17 mouse cellular contexts compared by ENCODE assay signal in genomic region chr17:26690236-26690635, GRCm38 (mm10). TPM values are rescaled to one million over a fixed set of nuclear protein-coding genes. Genes with fewer than 3 reads are reported as not detected.
DNase-seq lines count a peak whose midpoint lies in the region; ATAC-seq lines count a peak whose summit lies in the region.
"Had no signal": no experiment of that assay in that cellular context is flagged by ENCODE, and none has a peak within 500 bp of the region (broad histone marks: within the 10 kb centered on the region; RNA-seq: fewer than 3 reads in every experiment).

No protein-coding gene starts in this region.

- H3K4me1 ChIP-seq in heart, embryonic 13.5 days = peaks cover 54% of the 10 kb centered on the region
- H3K4me1 ChIP-seq in megakaryocyte, embryonic 14.5 days = peaks cover 82% of the 10 kb centered on the region
- peaks cover 40% of the 10 kb centered on the region for H3K4me1 ChIP-seq in forebrain, embryonic 15.5 days

- H3K27me3 ChIP-seq in heart, embryonic 13.5 days (replicated peaks) = no peaks in the 10 kb centered on the region
- no peaks in the 10 kb centered on the region for H3K27me3 ChIP-seq in megakaryocyte, embryonic 14.5 days (replicated peaks)
- H3K27me3 ChIP-seq in forebrain, embryonic 15.5 days = no peaks in the 10 kb centered on the region
- H3K27me3 ChIP-seq: heart, embryonic 12.5 days; hindbrain, embryonic 12.5 days; kidney, embryonic 15.5 days; midbrain, embryonic 12.5 days; neural tube, embryonic 12.5 days had no signal

- ATAC-seq in heart, embryonic 13.5 days (ENCODE audit: extremely low read depth, insufficient number of reproducible peaks, low FRiP score, low TSS enrichment) = no peak
- no peak for ATAC-seq in megakaryocyte, adult 5-6 weeks (ENCODE audit: poor library complexity, severe bottlenecking)
- ATAC-seq in forebrain, embryonic 15.5 days (replicated peaks) = no peak
- no peak for ATAC-seq in frontal cortex, adult (ENCODE audit: low TSS enrichment)

- H3K4me2 ChIP-seq in heart, embryonic 13.5 days = no peak overlapping the region
- no peak overlapping the region for H3K4me2 ChIP-seq in forebrain, embryonic 15.5 days (replicated peaks)
- H3K4me2 ChIP-seq: heart, embryonic 12.5 days; hindbrain, embryonic 12.5 days; kidney, embryonic 15.5 days; midbrain, embryonic 12.5 days; neural tube, embryonic 12.5 days had no signal

- WGBS in heart, embryonic 13.5 days = 76% methylated on average over 5 of the region's 5 CpGs
- WGBS in forebrain, embryonic 15.5 days = 62% methylated on average over 5 of the region's 5 CpGs

- H3K4me3 ChIP-seq in heart, embryonic 13.5 days = no peak overlapping the region
- H3K4me3 ChIP-seq in megakaryocyte, embryonic 14.5 days (replicated peaks) = peak overlapping the region; percentile 46
- H3K4me3 ChIP-seq in forebrain, embryonic 15.5 days = no peak overlapping the region
- H3K4me3 ChIP-seq: erythroblast, embryonic 14.5 days; heart, embryonic 12.5 days; hindbrain, embryonic 12.5 days; kidney, embryonic 15.5 days; midbrain, embryonic 12.5 days; neural tube, embryonic 12.5 days had no signal

- H3K9me3 ChIP-seq in heart, embryonic 13.5 days = no peaks in the 10 kb centered on the region
- H3K9me3 ChIP-seq in megakaryocyte, embryonic 14.5 days = no peaks in the 10 kb centered on the region
- H3K9me3 ChIP-seq in forebrain, embryonic 15.5 days = no peaks in the 10 kb centered on the region
- H3K9me3 ChIP-seq: heart, embryonic 12.5 days; hindbrain, embryonic 12.5 days; kidney, embryonic 15.5 days; midbrain, embryonic 12.5 days; neural tube, embryonic 12.5 days had no signal

- DNase-seq in cerebellum, adult 18-20 months = peak; percentile 63 to 65
- no peak for DNase-seq in cerebellum, adult 11 months
- DNase-seq in heart, adult 18-20 months = no peak
- DNase-seq: lung, postnatal 10 days; thymus, postnatal 14 days had no signal

- peaks cover 11% of the 10 kb centered on the region for H3K36me3 ChIP-seq in heart, embryonic 13.5 days
- H3K36me3 ChIP-seq in megakaryocyte, embryonic 14.5 days (replicated peaks; ENCODE audit: low read length) = peaks cover 77% of the 10 kb centered on the region
- peaks cover 1% of the 10 kb centered on the region; the same call in 1 of the 2 replicates for H3K36me3 ChIP-seq in forebrain, embryonic 15.5 days
- H3K36me3 ChIP-seq: midbrain, embryonic 12.5 days; neural tube, embryonic 12.5 days had no signal

- peak overlapping the region; percentile 50 for H3K9ac ChIP-seq in heart, embryonic 13.5 days
- H3K9ac ChIP-seq in forebrain, embryonic 15.5 days (replicated peaks) = no peak overlapping the region
- H3K9ac ChIP-seq: hindbrain, embryonic 12.5 days; kidney, embryonic 15.5 days; liver, embryonic 14.5 days; midbrain, embryonic 12.5 days; neural tube, embryonic 12.5 days had no signal

- no peak overlapping the region for H3K27ac ChIP-seq in heart, embryonic 13.5 days (replicated peaks)
- H3K27ac ChIP-seq in forebrain, embryonic 15.5 days (replicated peaks) = peak overlapping the region; percentile 79
- H3K27ac ChIP-seq: hindbrain, embryonic 12.5 days; kidney, embryonic 15.5 days; liver, embryonic 14.5 days; midbrain, embryonic 12.5 days; neural tube, embryonic 12.5 days had no signal

RNA-seq across cellular contexts. Expression of gene Crebrf, which starts 25.2 kb away (rescaled TPM):
- 9.4 and 10.2 TPM in 2 replicates for polyA plus RNA-seq in heart, embryonic 13.5 days (2015; fragmentation: Nextera tagmentation; extraction: Ambion mirVana)
- total RNA-seq in heart, adult 18-20 months (2021) = 10 to 100 TPM; 64.6 to 75.1 TPM
- 1.4 and 4.5 TPM in 2 replicates for polyA plus RNA-seq in megakaryocyte, embryonic 14.5 days (2012; ENCODE audit: insufficient read depth, low replicate concordance)
- 24.7 and 31.2 TPM in 2 replicates for total RNA-seq in megakaryocyte, adult 5-6 weeks (2015)
- 30.1 and 39.5 TPM in 2 replicates for total RNA-seq in megakaryocyte, adult 5-6 weeks (2017)
- 14.9 and 16.8 TPM in 2 replicates for polyA plus RNA-seq in forebrain, embryonic 15.5 days (2015; fragmentation: Nextera tagmentation; extraction: Ambion mirVana)

RNA-seq across cellular contexts. Expression of gene Atp6v0e, which starts 27.2 kb away (rescaled TPM):
- 187 and 228 TPM in 2 replicates for polyA plus RNA-seq in heart, embryonic 13.5 days (2015; fragmentation: Nextera tagmentation; extraction: Ambion mirVana)
- total RNA-seq in heart, adult 18-20 months (2021) = 10 to 100 TPM; 62.8 to 68.0 TPM
- 15.6 and 16.1 TPM in 2 replicates for polyA plus RNA-seq in megakaryocyte, embryonic 14.5 days (2012; ENCODE audit: insufficient read depth, low replicate concordance)
- 304 and 336 TPM in 2 replicates for total RNA-seq in megakaryocyte, adult 5-6 weeks (2015)
- total RNA-seq in megakaryocyte, adult 5-6 weeks (2017) = 529 and 571 TPM in 2 replicates
- 140 TPM in 2 replicates for polyA plus RNA-seq in forebrain, embryonic 15.5 days (2015; fragmentation: Nextera tagmentation; extraction: Ambion mirVana)

Comparison
In these comparisons a context has a peak if more than half of its experiments do, and no peak if none do; other contexts are left out.
1. DNase-seq: peak in cerebellum, adult 18-20 months (2 of 2); none in cerebellum, adult 11 months (single experiment) and heart, adult 18-20 months (0 of 2).